8 mouse cellular contexts compared by ENCODE assay signal in genomic region chr10:80987709-80988441, GRCm38 (mm10). TPM values are rescaled to one million over a fixed set of nuclear protein-coding genes. Genes with fewer than 3 reads are reported as not detected.
DNase-seq lines count a peak whose midpoint lies in the region; ATAC-seq and TF ChIP-seq lines count a peak whose summit lies in the region.

No protein-coding gene starts in this region.

- ATAC-seq in embryonic facial prominence, embryonic 15.5 days (ENCODE audit: insufficient number of reproducible peaks, low FRiP score, low TSS enrichment, low read depth): peak; percentile 86
- ATAC-seq in heart, embryonic 13.5 days (ENCODE audit: extremely low read depth, insufficient number of reproducible peaks, low FRiP score, low TSS enrichment): peak; percentile 75
- ATAC-seq in kidney, embryonic 15.5 days (replicated peaks; ENCODE audit: low FRiP score): peak; percentile 86
- ATAC-seq in neural tube, embryonic 14.5 days (ENCODE audit: low read depth): peak; percentile 89

- peak; percentile 68 for TF ChIP-seq CTCF in bone marrow macrophage, adult 2 months (IDR thresholded peaks at IDR 0.05; ENCODE audit: low read depth, low read length)
- TF ChIP-seq CTCF in lung, adult 2 months (IDR thresholded peaks at IDR 0.05; ENCODE audit: insufficient read depth, low read length): peak; percentile 92

- TF ChIP-seq POLR2A in bone marrow macrophage, adult 2 months (IDR thresholded peaks at IDR 0.05; ENCODE audit: borderline replicate concordance, low read depth, low read length): no peak
- TF ChIP-seq POLR2A in lung, adult 2 months (IDR thresholded peaks at IDR 0.05; ENCODE audit: borderline replicate concordance, extremely low read depth, low read depth, low read length): no peak

- no peak overlapping the region for H3K4me3 ChIP-seq in bone marrow macrophage, adult 2 months (ENCODE audit: insufficient read depth, low read length)
- no peak overlapping the region for H3K4me3 ChIP-seq in embryonic facial prominence, embryonic 15.5 days (replicated peaks)
- H3K4me3 ChIP-seq in heart, embryonic 13.5 days: no peak overlapping the region
- H3K4me3 ChIP-seq in kidney, embryonic 15.5 days (replicated peaks): no peak overlapping the region
- H3K4me3 ChIP-seq in lung, adult 2 months (replicated peaks; ENCODE audit: extremely low read depth, low read depth, low read length): no peak overlapping the region
- H3K4me3 ChIP-seq in neural tube, embryonic 14.5 days (ENCODE audit: low read depth, low read length): no peak overlapping the region; the same call in 1 of the 2 replicates

- H3K27me3 ChIP-seq in embryonic facial prominence, embryonic 15.5 days: peaks cover 34% of the 10 kb centered on the region
- H3K27me3 ChIP-seq in heart, embryonic 13.5 days (replicated peaks): peaks cover 51% of the 10 kb centered on the region
- H3K27me3 ChIP-seq in kidney, embryonic 15.5 days: peaks cover 51% of the 10 kb centered on the region
- H3K27me3 ChIP-seq in neural tube, embryonic 14.5 days (ENCODE audit: control insufficient read depth, insufficient read depth, low read length): peaks cover 23% of the 10 kb centered on the region

- WGBS in embryonic facial prominence, embryonic 15.5 days: 8% methylated on average over 10 of the region's 10 CpGs
- 7% methylated on average over 10 of the region's 10 CpGs for WGBS in heart, embryonic 13.5 days
- 9% methylated on average over 10 of the region's 10 CpGs for WGBS in kidney, embryonic 15.5 days
- WGBS in lung, adult 2 months: 8% methylated on average over 10 of the region's 10 CpGs
- WGBS in neural tube, embryonic 14.5 days: 15% methylated on average over 10 of the region's 10 CpGs

- no peaks in the 10 kb centered on the region for H3K36me3 ChIP-seq in embryonic facial prominence, embryonic 15.5 days
- no peaks in the 10 kb centered on the region for H3K36me3 ChIP-seq in heart, embryonic 13.5 days
- no peaks in the 10 kb centered on the region for H3K36me3 ChIP-seq in kidney, embryonic 15.5 days
- no peaks in the 10 kb centered on the region for H3K36me3 ChIP-seq in neural tube, embryonic 14.5 days (ENCODE audit: control insufficient read depth, insufficient read depth, low read length)

- peaks cover 31% of the 10 kb centered on the region for H3K4me1 ChIP-seq in bone marrow macrophage, adult 2 months (ENCODE audit: control insufficient read depth, insufficient read depth, low read length)
- H3K4me1 ChIP-seq in embryonic facial prominence, embryonic 15.5 days: peaks cover 16% of the 10 kb centered on the region
- peaks cover 24% of the 10 kb centered on the region for H3K4me1 ChIP-seq in heart, embryonic 13.5 days
- peaks cover 16% of the 10 kb centered on the region for H3K4me1 ChIP-seq in kidney, embryonic 15.5 days
- peaks cover 10% of the 10 kb centered on the region for H3K4me1 ChIP-seq in lung, adult 2 months (ENCODE audit: control insufficient read depth, insufficient read depth, low read length)
- H3K4me1 ChIP-seq in neural tube, embryonic 14.5 days (ENCODE audit: control insufficient read depth, insufficient read depth, low read length): no peaks in the 10 kb centered on the region

- peak; percentile 61 to 70 for DNase-seq in CD8-positive naive resting alpha-beta T cell, adult 2 months (ENCODE audit: low read depth in 2 of 2, low spot score in 2 of 2)
- DNase-seq in lung, adult 2 months: peak; percentile 84
- DNase-seq in thymus, adult 18-20 months: peak; percentile 46 to 53

- no peaks in the 10 kb centered on the region for H3K9me3 ChIP-seq in embryonic facial prominence, embryonic 15.5 days (replicated peaks)
- H3K9me3 ChIP-seq in heart, embryonic 13.5 days: no peaks in the 10 kb centered on the region
- no peaks in the 10 kb centered on the region for H3K9me3 ChIP-seq in kidney, embryonic 15.5 days (replicated peaks)
- H3K9me3 ChIP-seq in neural tube, embryonic 14.5 days (ENCODE audit: control insufficient read depth, low read length): no peaks in the 10 kb centered on the region

- H3K27ac ChIP-seq in bone marrow macrophage, adult 2 months (ENCODE audit: insufficient read depth, low read depth, low read length): no peak overlapping the region
- H3K27ac ChIP-seq in embryonic facial prominence, embryonic 15.5 days (replicated peaks): peak overlapping the region; percentile 34; the same call in 1 of the 2 replicates
- H3K27ac ChIP-seq in heart, embryonic 13.5 days (replicated peaks): peak overlapping the region; percentile 79
- peak overlapping the region; percentile 62; the same call in 1 of the 2 replicates for H3K27ac ChIP-seq in kidney, embryonic 15.5 days
- H3K27ac ChIP-seq in neural tube, embryonic 14.5 days (ENCODE audit: low read depth, low read length): no peak overlapping the region

- H3K9ac ChIP-seq in embryonic facial prominence, embryonic 15.5 days: no peak overlapping the region
- peak overlapping the region; percentile 30 for H3K9ac ChIP-seq in heart, embryonic 13.5 days
- no peak overlapping the region for H3K9ac ChIP-seq in kidney, embryonic 15.5 days
- no peak overlapping the region for H3K9ac ChIP-seq in neural tube, embryonic 14.5 days (replicated peaks; ENCODE audit: low read depth, low read length)

- H3K4me2 ChIP-seq in embryonic facial prominence, embryonic 15.5 days (replicated peaks): 0 out of 2 replicates have a peak overlapping the region, but pooled peaks have one; percentile 10
- no peak overlapping the region for H3K4me2 ChIP-seq in heart, embryonic 13.5 days
- H3K4me2 ChIP-seq in kidney, embryonic 15.5 days: no peak overlapping the region
- H3K4me2 ChIP-seq in neural tube, embryonic 14.5 days (ENCODE audit: low read depth, low read length): no peak overlapping the region

RNA-seq across cellular contexts. Expression of gene Gng7, which starts 26.9 kb away (rescaled TPM):
- polyA plus RNA-seq in bone marrow macrophage, adult 2 months (2012; ENCODE audit: insufficient read depth, insufficient read length, missing spikeins): 3.5 and 4.6 TPM in 2 replicates
- 11.2 and 12.3 TPM in 2 replicates for polyA plus RNA-seq in embryonic facial prominence, embryonic 15.5 days (2015; fragmentation: Nextera tagmentation; extraction: Ambion mirVana)
- polyA plus RNA-seq in heart, embryonic 13.5 days (2015; fragmentation: Nextera tagmentation; extraction: Ambion mirVana): 1.4 TPM in 2 replicates
- polyA plus RNA-seq in kidney, embryonic 15.5 days (2015; fragmentation: Nextera tagmentation; extraction: Ambion mirVana): 5.0 and 5.6 TPM in 2 replicates
- 2.6 and 3.0 TPM in 2 replicates for polyA plus RNA-seq in lung, adult 2 months (2012; rRNA removed)
- polyA plus RNA-seq in neural tube, embryonic 14.5 days (2014; fragmentation: Nextera tagmentation; extraction: Ambion mirVana): 20.3 and 22.7 TPM in 2 replicates

RNA-seq across cellular contexts. Expression of gene Diras1, which starts 37.6 kb away (rescaled TPM):
- not detected in 2 replicates for polyA plus RNA-seq in bone marrow macrophage, adult 2 months (2012; ENCODE audit: insufficient read depth, insufficient read length, missing spikeins)
- 1.4 and 1.9 TPM in 2 replicates for polyA plus RNA-seq in embryonic facial prominence, embryonic 15.5 days (2015; fragmentation: Nextera tagmentation; extraction: Ambion mirVana)
- polyA plus RNA-seq in heart, embryonic 13.5 days (2015; fragmentation: Nextera tagmentation; extraction: Ambion mirVana): 0.06 and 0.07 TPM in 2 replicates
- 0.19 and 0.23 TPM in 2 replicates for polyA plus RNA-seq in kidney, embryonic 15.5 days (2015; fragmentation: Nextera tagmentation; extraction: Ambion mirVana)
- 0.03 TPM in 1 of 2 replicates, not detected in the other for polyA plus RNA-seq in lung, adult 2 months (2012; rRNA removed)
- polyA plus RNA-seq in neural tube, embryonic 14.5 days (2014; fragmentation: Nextera tagmentation; extraction: Ambion mirVana): 24.0 and 28.8 TPM in 2 replicates

RNA-seq across cellular contexts. Expression of gene Slc39a3, which starts 49.4 kb away (rescaled TPM):
- polyA plus RNA-seq in bone marrow macrophage, adult 2 months (2012; ENCODE audit: insufficient read depth, insufficient read length, missing spikeins): 14.0 and 14.5 TPM in 2 replicates
- polyA plus RNA-seq in embryonic facial prominence, embryonic 15.5 days (2015; fragmentation: Nextera tagmentation; extraction: Ambion mirVana): 21.7 and 22.7 TPM in 2 replicates
- 8.0 and 8.2 TPM in 2 replicates for polyA plus RNA-seq in heart, embryonic 13.5 days (2015; fragmentation: Nextera tagmentation; extraction: Ambion mirVana)
- 13.7 and 16.3 TPM in 2 replicates for polyA plus RNA-seq in kidney, embryonic 15.5 days (2015; fragmentation: Nextera tagmentation; extraction: Ambion mirVana)
- polyA plus RNA-seq in lung, adult 2 months (2012; rRNA removed): 44.2 and 46.9 TPM in 2 replicates
- 26.7 and 34.6 TPM in 2 replicates for polyA plus RNA-seq in neural tube, embryonic 14.5 days (2014; fragmentation: Nextera tagmentation; extraction: Ambion mirVana)

RNA-seq across cellular contexts. Expression of gene Gadd45b, which starts 58.0 kb away (rescaled TPM):
- polyA plus RNA-seq in bone marrow macrophage, adult 2 months (2012; ENCODE audit: insufficient read depth, insufficient read length, missing spikeins): 15.8 and 20.9 TPM in 2 replicates
- 43.7 and 46.6 TPM in 2 replicates for polyA plus RNA-seq in embryonic facial prominence, embryonic 15.5 days (2015; fragmentation: Nextera tagmentation; extraction: Ambion mirVana)
- polyA plus RNA-seq in heart, embryonic 13.5 days (2015; fragmentation: Nextera tagmentation; extraction: Ambion mirVana): 29.2 and 33.9 TPM in 2 replicates
- polyA plus RNA-seq in kidney, embryonic 15.5 days (2015; fragmentation: Nextera tagmentation; extraction: Ambion mirVana): 18.0 and 20.8 TPM in 2 replicates
- polyA plus RNA-seq in lung, adult 2 months (2012; rRNA removed): 103 and 120 TPM in 2 replicates
- 7.4 and 7.6 TPM in 2 replicates for polyA plus RNA-seq in neural tube, embryonic 14.5 days (2014; fragmentation: Nextera tagmentation; extraction: Ambion mirVana)

Comparison
In these comparisons a context has a peak if more than half of its experiments do, and no peak if none do; other contexts are left out.
1. H3K27ac ChIP-seq: peak in embryonic facial prominence, embryonic 15.5 days (single experiment), heart, embryonic 13.5 days (single experiment) and kidney, embryonic 15.5 days (single experiment); none in bone marrow macrophage, adult 2 months (single experiment) and neural tube, embryonic 14.5 days (single experiment).
2. Peak in every context shown above with its lines, with median percentiles within 50 percentile points of each other: DNase-seq and ATAC-seq.